Mouse (Mus musculus): ENCODE measurements around the gene Gm37240.

Gene Gm37240

GRCm38 (mm10) chr3:85827283-85827682 lies 60.0 kb downstream of the Gm37240 start:
- no peak for DNase-seq (ENCODE audit: low spot score in 2 of 2)

- DNase-seq (ENCODE audit: low spot score in 2 of 2) = no peak
Measured at GRCm38 (mm10) chr3:85820839-85821548, 66.3 kb downstream of the Gm37240 start.

GRCm38 (mm10) chr3:85819319-85819718 lies 68.0 kb downstream of the Gm37240 start:
- DNase-seq (ENCODE audit: low spot score in 2 of 2) = no peak

GRCm38 (mm10) chr3:85817191-85817590 lies 70.1 kb downstream of the Gm37240 start, which contains the start of gene Fam160a1:
Fam160a1 (minus strand) TSS chr3:85817291.
- no peak for DNase-seq (ENCODE audit: low spot score in 2 of 2)

GRCm38 (mm10) chr3:85814241-85814640 lies 73.1 kb downstream of the Gm37240 start:
- no peak for DNase-seq (ENCODE audit: low spot score in 2 of 2)

GRCm38 (mm10) chr3:85813101-85814014 lies 74.0 kb downstream of the Gm37240 start:
- DNase-seq (ENCODE audit: low spot score in 2 of 2) = no peak

- DNase-seq (ENCODE audit: low spot score in 2 of 2) = no peak
Measured at GRCm38 (mm10) chr3:85812010-85812409, 75.3 kb downstream of the Gm37240 start.

GRCm38 (mm10) chr3:85793166-85793565 lies 94.2 kb downstream of the Gm37240 start:
- no peak for DNase-seq (ENCODE audit: low spot score in 2 of 2)

- DNase-seq (ENCODE audit: low spot score in 2 of 2) = no peak
Measured at GRCm38 (mm10) chr3:85789748-85790147, 97.6 kb downstream of the Gm37240 start.

- DNase-seq (ENCODE audit: low spot score in 2 of 2) = no peak
Measured at GRCm38 (mm10) chr3:85786501-85786900, 100.8 kb downstream of the Gm37240 start.

GRCm38 (mm10) chr3:85780906-85781305 lies 106.4 kb downstream of the Gm37240 start:
- DNase-seq (ENCODE audit: low spot score in 2 of 2) = no peak

GRCm38 (mm10) chr3:85780332-85780731 lies 107.0 kb downstream of the Gm37240 start:
- DNase-seq (ENCODE audit: low spot score in 2 of 2) = no peak

GRCm38 (mm10) chr3:85777841-85778240 lies 109.5 kb downstream of the Gm37240 start:
- no peak for DNase-seq (ENCODE audit: low spot score in 2 of 2)

- no peak for DNase-seq (ENCODE audit: low spot score in 2 of 2)
Measured at GRCm38 (mm10) chr3:85777356-85777755, 110.0 kb downstream of the Gm37240 start.

GRCm38 (mm10) chr3:85776707-85777106 lies 110.6 kb downstream of the Gm37240 start:
- no peak for DNase-seq (ENCODE audit: low spot score in 2 of 2)

GRCm38 (mm10) chr3:85776126-85776525 lies 111.2 kb downstream of the Gm37240 start:
- no peak for DNase-seq (ENCODE audit: low spot score in 2 of 2)

GRCm38 (mm10) chr3:85773886-85774285 lies 113.4 kb downstream of the Gm37240 start:
- DNase-seq (ENCODE audit: low spot score in 2 of 2) = no peak

GRCm38 (mm10) chr3:85773425-85773824 lies 113.9 kb downstream of the Gm37240 start:
- no peak for DNase-seq (ENCODE audit: low spot score in 2 of 2)

- no peak for DNase-seq (ENCODE audit: low spot score in 2 of 2)
Measured at GRCm38 (mm10) chr3:85764937-85765337, 122.4 kb downstream of the Gm37240 start.

- no peak for DNase-seq (ENCODE audit: low spot score in 2 of 2)
Measured at GRCm38 (mm10) chr3:85764008-85764834, 123.1 kb downstream of the Gm37240 start.

GRCm38 (mm10) chr3:85757944-85758343 lies 129.4 kb downstream of the Gm37240 start:
- DNase-seq (ENCODE audit: low spot score in 2 of 2) = no peak

GRCm38 (mm10) chr3:85757435-85757834 lies 129.9 kb downstream of the Gm37240 start:
- DNase-seq (ENCODE audit: low spot score in 2 of 2) = no peak

All from spleen, postnatal 4 days (tissue).